Mouse (Mus musculus) lung, adult 2 months (tissue): ENCODE data around the gene Nmnat2. TPM values are rescaled to one million over a fixed set of nuclear protein-coding genes. Genes with fewer than 3 reads are reported as not detected.

Experiments
- DNase-seq: peaks from one replicate; pipeline ENCODE4 v3.0.0; 2022
- H3K4me1 ChIP-seq: fragments of 200-500 bp; 2 replicates; pipeline ENCODE4 v1.6.1; 2011; ENCODE audit warnings: low read length; ENCODE audit not compliant: control insufficient read depth, insufficient read depth
- H3K4me3 ChIP-seq: fragments of 200-500 bp; replicated peaks from 2 replicates; pipeline ENCODE3; 2011; ENCODE audit warnings: low read depth, mild to moderate bottlenecking, control low read depth, low read length; ENCODE audit errors: extremely low read depth
- CTCF ChIP-seq: fragments of 200-500 bp; IDR thresholded peaks from 2 replicates; pipeline ENCODE4 v1.5.1; 2011; ENCODE audit warnings: mild to moderate bottlenecking, low read length, control low read depth; ENCODE audit not compliant: insufficient read depth
- POLR2A ChIP-seq: fragments of 200-500 bp; IDR thresholded peaks from 2 replicates; pipeline ENCODE4 v1.6.1; 2011; ENCODE audit warnings: low read depth, mild to moderate bottlenecking, control low read depth, low read length, borderline replicate concordance; ENCODE audit errors: extremely low read depth
- WGBS: fragments of 180-500 bp; shearing (Covaris S2); methylation state at CpG from one replicate; pipeline ENCODE4 v1.1.7; 2018; 5-methylcytosine and 5-hydroxymethylcytosine counted together
- polyA plus RNA-seq: library from polyadenylated mRNA; depleted of rRNA; stranded (reverse); fragments of >200 nt; gene quantifications from 2 replicates; pipeline ENCODE4 v1.2.3, GENCODE M21; 2012

Nmnat2 gene
- polyA plus RNA-seq, 1 experiment = 7.6 TPM

- H3K4me1 ChIP-seq = no peaks in the 10 kb centered on the region
- DNase-seq = no peak
- no peak for TF ChIP-seq CTCF
- no peak for TF ChIP-seq POLR2A
- 58% methylated on average over 11 of the region's 11 CpGs for WGBS
- H3K4me3 ChIP-seq = no peak overlapping the region
These were observed 47.7 kb downstream of the Nmnat2 start for GRCm38 (mm10) chr1:153002295-153003050.

GRCm38 (mm10) chr1:153004472-153004871 is 49.7 kb downstream of the Nmnat2 start:
- Histone ChIP-seq H3K4me3 (no peak overlapping the region), H3K4me1 (no peaks in the 10 kb centered on the region)
- no peak for DNase-seq
- 65% methylated on average over 2 of the region's 2 CpGs for WGBS
- TF ChIP-seq POLR2A (no peak), CTCF (no peak)

GRCm38 (mm10) chr1:153006054-153006453 is 51.3 kb downstream of the Nmnat2 start:
- Histone ChIP-seq H3K4me3 (no peak overlapping the region), H3K4me1 (no peaks in the 10 kb centered on the region)
- no peak for DNase-seq
- 54% methylated on average over 5 of the region's 5 CpGs for whole genome bisulfite sequencing
- TF ChIP-seq CTCF (no peak), POLR2A (no peak)

GRCm38 (mm10) chr1:153006761-153007160 is 52.0 kb downstream of the Nmnat2 start:
- TF ChIP-seq POLR2A (no peak), CTCF (no peak)
- WGBS = 80% methylated on average over 4 of the region's 4 CpGs
- no peak for DNase-seq
- no peaks in the 10 kb centered on the region for H3K4me1 ChIP-seq
- no peak overlapping the region for H3K4me3 ChIP-seq

- no peak for TF ChIP-seq CTCF
- TF ChIP-seq POLR2A = no peak
- Histone ChIP-seq H3K4me3 (no peak overlapping the region), H3K4me1 (no peaks in the 10 kb centered on the region)
- WGBS = 80% methylated on average over 5 of the region's 5 CpGs
- DNase-seq = no peak
These were observed 52.5 kb downstream of the Nmnat2 start for GRCm38 (mm10) chr1:153007292-153007691.

- TF ChIP-seq CTCF (no peak), POLR2A (no peak)
- Histone ChIP-seq H3K4me3 (no peak overlapping the region), H3K4me1 (no peaks in the 10 kb centered on the region)
- 89% methylated on average over 6 of the region's 6 CpGs for WGBS
- DNase-seq = no peak
These were observed 53.0 kb downstream of the Nmnat2 start for GRCm38 (mm10) chr1:153007824-153008223.

- 59% methylated on average over 9 of the region's 9 CpGs for WGBS
These were observed 54.5 kb downstream of the Nmnat2 start for GRCm38 (mm10) chr1:153009338-153009737.

GRCm38 (mm10) chr1:153010353-153011351 is 55.9 kb downstream of the Nmnat2 start:
- H3K4me1 ChIP-seq = no peaks in the 10 kb centered on the region; the same call in 1 of the 2 replicates
- DNase-seq = no peak
- no peak overlapping the region for H3K4me3 ChIP-seq
- 68% methylated on average over 13 of the region's 13 CpGs for WGBS
- no peak for TF ChIP-seq CTCF

More at GRCm38 (mm10) chr1:153009338-153009737, 54.5 kb downstream of the Nmnat2 start:
- no peak overlapping the region for H3K4me3 ChIP-seq
- DNase-seq = no peak
- no peak for TF ChIP-seq POLR2A
- H3K4me1 ChIP-seq = no peaks in the 10 kb centered on the region

GRCm38 (mm10) chr1:153011544-153011943 is 56.8 kb downstream of the Nmnat2 start:
- no peak for TF ChIP-seq POLR2A
- no peak for TF ChIP-seq CTCF
- Histone ChIP-seq H3K4me3 (no peak overlapping the region), H3K4me1 (no peaks in the 10 kb centered on the region; the same call in 1 of the 2 replicates)
- no peak for DNase-seq
- WGBS = 86% methylated on average over 6 of the region's 6 CpGs
